20 mouse cellular contexts compared by ENCODE assay signal in genomic region chr8:30952818-30953217, GRCm38 (mm10).
DNase-seq lines count a peak whose midpoint lies in the region; ATAC-seq and TF ChIP-seq lines count a peak whose summit lies in the region.
"Had no signal": no experiment of that assay in that cellular context is flagged by ENCODE, and none has a peak within 500 bp of the region (broad histone marks: within the 10 kb centered on the region; RNA-seq: fewer than 3 reads in every experiment).

No protein-coding gene starts in this region.

- no peak for TF ChIP-seq CTCF in liver, adult 2 months (IDR thresholded peaks at IDR 0.05; ENCODE audit: low read depth, low read length)
- peak; percentile 14; the same call in 1 of the 2 replicates for TF ChIP-seq CTCF in liver, postnatal 0 days (IDR thresholded peaks at IDR 0.05; ENCODE audit: low read depth)

- no peaks in the 10 kb centered on the region for H3K79me2 ChIP-seq in liver, adult 2 months (ENCODE audit: control insufficient read depth, insufficient read depth, low read length)

- DNase-seq in heart, adult 11 months: peak; percentile 58
- DNase-seq in liver, adult 2 months (ENCODE audit: extremely low read depth, low read depth, low spot score): peak; percentile 17
- DNase-seq in liver, embryonic 11.5 days (ENCODE audit: low spot score): no peak
- DNase-seq in liver, postnatal 0 days: no peak
- no peak for DNase-seq in liver
- DNase-seq: adrenal gland, adult 2 months; adrenal gland, adult 8-10 months; adrenal gland, postnatal 10 days; adrenal gland, postnatal 14 days; adrenal gland, postnatal 25 days; adrenal gland, postnatal 36 days; B cell, adult 2 months; cerebellum, adult 11 months; cerebellum, adult 11-12 months; cerebellum, adult 18-20 months had no signal

- no peak for TF ChIP-seq POLR2A in liver, adult 2 months (IDR thresholded peaks at IDR 0.05; ENCODE audit: extremely low read depth, insufficient read depth, low read length)

- H3K27me3 ChIP-seq in heart, embryonic 12.5 days (replicated peaks): no peaks in the 10 kb centered on the region
- H3K27me3 ChIP-seq in liver, adult 2 months (ENCODE audit: control insufficient read depth, insufficient read depth, low read length): peaks cover 3% of the 10 kb centered on the region; the same call in 1 of the 2 replicates
- H3K27me3 ChIP-seq in liver, embryonic 11.5 days (replicated peaks; ENCODE audit: control insufficient read depth, insufficient read depth, low read length): no peaks in the 10 kb centered on the region
- no peaks in the 10 kb centered on the region for H3K27me3 ChIP-seq in liver, postnatal 0 days (ENCODE audit: insufficient read depth, low read length)
- H3K27me3 ChIP-seq: Patski had no signal

- H3K4me2 ChIP-seq in heart, embryonic 12.5 days: no peak overlapping the region
- H3K4me2 ChIP-seq in liver, embryonic 11.5 days: no peak overlapping the region
- no peak overlapping the region for H3K4me2 ChIP-seq in liver, postnatal 0 days (ENCODE audit: low read depth, low read length)

- no peak for TF ChIP-seq EP300 in liver, postnatal 0 days (IDR thresholded peaks at IDR 0.05; ENCODE audit: low read depth)

- ATAC-seq in heart, embryonic 12.5 days (ENCODE audit: insufficient number of reproducible peaks, low FRiP score): no peak
- ATAC-seq in liver, embryonic 11.5 days (replicated peaks; ENCODE audit: low FRiP score): no peak
- peak; percentile 51; the same call in 1 of the 2 replicates for ATAC-seq in liver, postnatal 0 days
- ATAC-seq: activated CD4-positive, CD25-positive, alpha-beta regulatory T cell, adult 4 months; CD4-positive, CD25-positive, alpha-beta regulatory T cell, adult 4 months; Patski had no signal

- H3K9ac ChIP-seq in heart, embryonic 12.5 days: no peak overlapping the region
- H3K9ac ChIP-seq in liver, adult 2 months (ENCODE audit: low read depth, low read length): no peak overlapping the region
- H3K9ac ChIP-seq in liver, embryonic 11.5 days (ENCODE audit: low read depth, low read length): no peak overlapping the region
- no peak overlapping the region for H3K9ac ChIP-seq in liver, postnatal 0 days (replicated peaks)

- no peaks in the 10 kb centered on the region for H3K36me3 ChIP-seq in heart, embryonic 12.5 days
- H3K36me3 ChIP-seq in liver, adult 2 months (ENCODE audit: control insufficient read depth, insufficient read depth, low read length): no peaks in the 10 kb centered on the region
- H3K36me3 ChIP-seq in liver, embryonic 11.5 days (ENCODE audit: control insufficient read depth, insufficient read depth, low read length): no peaks in the 10 kb centered on the region
- no peaks in the 10 kb centered on the region for H3K36me3 ChIP-seq in liver, postnatal 0 days (replicated peaks; ENCODE audit: insufficient read depth, low read length)
- H3K36me3 ChIP-seq: G1E had no signal

- no peak overlapping the region for H3K27ac ChIP-seq in heart, embryonic 12.5 days (ENCODE audit: poor library complexity, severe bottlenecking)
- no peak overlapping the region for H3K27ac ChIP-seq in liver, adult 2 months (replicated peaks; ENCODE audit: insufficient read depth, low read depth, low read length)
- no peak overlapping the region for H3K27ac ChIP-seq in liver, embryonic 11.5 days (ENCODE audit: low read depth, low read length)
- H3K27ac ChIP-seq in liver, postnatal 0 days (ENCODE audit: low read depth): no peak overlapping the region

- H3K9me3 ChIP-seq in heart, embryonic 12.5 days (replicated peaks): no peaks in the 10 kb centered on the region
- H3K9me3 ChIP-seq in liver, embryonic 11.5 days (ENCODE audit: control insufficient read depth, low read length): no peaks in the 10 kb centered on the region
- no peaks in the 10 kb centered on the region for H3K9me3 ChIP-seq in liver, postnatal 0 days (ENCODE audit: low read length)

- H3K4me1 ChIP-seq in heart, embryonic 12.5 days (replicated peaks): no peaks in the 10 kb centered on the region
- H3K4me1 ChIP-seq in liver, adult 2 months (ENCODE audit: control insufficient read depth, insufficient read depth, low read length): no peaks in the 10 kb centered on the region
- no peaks in the 10 kb centered on the region for H3K4me1 ChIP-seq in liver, embryonic 11.5 days (replicated peaks; ENCODE audit: control insufficient read depth, insufficient read depth, low read length)
- no peaks in the 10 kb centered on the region for H3K4me1 ChIP-seq in liver, postnatal 0 days (ENCODE audit: insufficient read depth)

- H3K4me3 ChIP-seq in heart, embryonic 12.5 days: no peak overlapping the region
- no peak overlapping the region for H3K4me3 ChIP-seq in liver, adult 2 months (ENCODE audit: insufficient read depth, low read depth, low read length)
- no peak overlapping the region for H3K4me3 ChIP-seq in liver, embryonic 11.5 days (ENCODE audit: low read depth, low read length)
- no peak overlapping the region for H3K4me3 ChIP-seq in liver, postnatal 0 days (ENCODE audit: low read depth, low read length)

Comparison
In these comparisons a context has a peak if more than half of its experiments do, and no peak if none do; other contexts are left out.
1. DNase-seq: peak in heart, adult 11 months (single experiment) and liver, adult 2 months (single experiment); none in liver, embryonic 11.5 days (single experiment), liver, postnatal 0 days (single experiment) and liver (single experiment).